Mouse (Mus musculus): Measurements from ENCODE around the gene Kif17.
"Not testable (repeated sequence)": the region's sequence is repeated elsewhere in the genome, so short reads cannot be mapped to it uniquely, and the experiment has no call there.

The Kif17 gene

GRCm38 (mm10) chr4:138315781-138316180 is 65.5 kb downstream of the Kif17 start:
- peak; percentile 45 for DNase-seq

GRCm38 (mm10) chr4:138316369-138316768 is 66.1 kb downstream of the Kif17 start:
- no peak for DNase-seq

- peak; percentile 72 for DNase-seq
Observed at GRCm38 (mm10) chr4:138318509-138319266, 68.5 kb downstream of the Kif17 start.

- peak; percentile 92 for DNase-seq
Observed at GRCm38 (mm10) chr4:138319508-138319907, 69.3 kb downstream of the Kif17 start.

- no peak for DNase-seq
Observed at GRCm38 (mm10) chr4:138320711-138321110, 70.5 kb downstream of the Kif17 start.

- DNase-seq = no peak
Observed at GRCm38 (mm10) chr4:138321488-138321887, 71.3 kb downstream of the Kif17 start.

GRCm38 (mm10) chr4:138322692-138323091 is 72.5 kb downstream of the Kif17 start:
- DNase-seq = no peak

GRCm38 (mm10) chr4:138323753-138324152 is 73.5 kb downstream of the Kif17 start:
- no peak for DNase-seq

GRCm38 (mm10) chr4:138324451-138324850 is 74.2 kb downstream of the Kif17 start:
- no peak for DNase-seq

- peak; percentile 99 for DNase-seq
Observed at GRCm38 (mm10) chr4:138325466-138326076, 75.3 kb downstream of the Kif17 start.

- peak; percentile 96 for DNase-seq
Observed at GRCm38 (mm10) chr4:138326077-138326695, 76.0 kb downstream of the Kif17 start, which contains the start of gene Pink1. Pink1 (minus strand) TSS chr4:138326307.

- DNase-seq = not testable (repeated sequence)
Observed at GRCm38 (mm10) chr4:138327155-138327554, 76.9 kb downstream of the Kif17 start.

- DNase-seq = no peak
Observed at GRCm38 (mm10) chr4:138327891-138328470, 77.7 kb downstream of the Kif17 start.

GRCm38 (mm10) chr4:138330264-138330671 is 80.0 kb downstream of the Kif17 start:
- DNase-seq = no peak

GRCm38 (mm10) chr4:138331647-138332046 is 81.4 kb downstream of the Kif17 start:
- DNase-seq = peak; percentile 66

GRCm38 (mm10) chr4:138333135-138333534 is 82.9 kb downstream of the Kif17 start:
- no peak for DNase-seq

GRCm38 (mm10) chr4:138335036-138335435 is 84.8 kb downstream of the Kif17 start:
- DNase-seq = no peak

GRCm38 (mm10) chr4:138335648-138336047 is 85.4 kb downstream of the Kif17 start:
- no peak for DNase-seq

GRCm38 (mm10) chr4:138336876-138337275 is 86.6 kb downstream of the Kif17 start:
- no peak for DNase-seq

GRCm38 (mm10) chr4:138337341-138337740 is 87.1 kb downstream of the Kif17 start:
- DNase-seq = no peak

- peak; percentile 68 for DNase-seq
Observed at GRCm38 (mm10) chr4:138339963-138340362, 89.7 kb downstream of the Kif17 start.

- no peak for DNase-seq
Observed at GRCm38 (mm10) chr4:138341393-138341792, 91.2 kb downstream of the Kif17 start.

- no peak for DNase-seq
Observed at GRCm38 (mm10) chr4:138342048-138342447, 91.8 kb downstream of the Kif17 start.
